Mouse (Mus musculus): ENCODE results near the gene Aff3. TPM values are rescaled to one million over a fixed set of nuclear protein-coding genes. Genes with fewer than 3 reads are reported as not detected.
A peak's percentile ranks its signal among the peaks of the same experiment; 100 is the strongest.
"Not testable (repeated sequence)": the region's sequence is repeated elsewhere in the genome, so short reads cannot be mapped to it uniquely, and the experiment has no call there.

Gene Aff3
- total RNA-seq, 2 experiments from 2014 or later, result 2.4 to 2.6 TPM

DNA sequence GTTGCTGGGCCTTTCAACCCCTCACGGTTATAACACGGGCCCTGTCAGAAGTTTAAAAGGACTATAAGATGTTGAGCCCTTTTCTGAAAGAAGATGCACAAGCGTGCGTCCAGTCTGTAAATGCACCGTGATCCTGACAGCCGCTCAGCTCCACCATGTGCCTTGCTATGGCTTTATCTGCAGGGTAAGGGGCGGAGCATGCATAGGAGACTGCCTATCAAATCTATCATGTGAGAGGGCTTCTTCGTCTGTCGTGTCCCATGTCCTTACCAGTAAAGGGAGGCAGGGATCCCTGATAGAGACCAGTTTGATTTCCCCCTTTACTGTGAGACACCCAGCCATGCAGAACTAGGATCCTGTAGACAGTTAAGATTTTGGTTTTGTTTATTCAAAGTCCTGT, 222.3 kb downstream of the Aff3 start:
- ATAC-seq (ENCODE audit: poor library complexity, severe bottlenecking), result no peak

GRCm38 (mm10) chr1:38441800-38442199, 223.0 kb downstream of the Aff3 start:
- ATAC-seq (ENCODE audit: poor library complexity, severe bottlenecking), result no peak

DNA sequence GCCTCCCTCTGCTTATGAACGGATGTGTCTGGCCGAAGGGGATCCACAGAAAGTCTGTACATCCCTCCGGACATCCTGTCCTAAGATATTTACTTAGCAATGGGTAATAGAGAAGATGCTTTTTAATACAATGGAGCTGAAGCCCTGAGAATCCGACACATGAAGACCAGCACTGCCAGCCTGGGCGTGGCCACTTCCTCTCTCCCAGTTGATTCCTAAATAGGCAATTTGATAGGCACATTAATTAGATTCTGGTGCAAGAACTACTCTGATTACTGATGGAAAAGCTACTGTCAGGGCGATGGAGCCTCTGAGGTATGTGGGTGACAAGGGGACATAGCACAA, 224.3 kb downstream of the Aff3 start:
- no peak for ATAC-seq (ENCODE audit: poor library complexity, severe bottlenecking)

- ATAC-seq (ENCODE audit: poor library complexity, severe bottlenecking), result no peak
These were observed 224.8 kb downstream of the Aff3 start for GRCm38 (mm10) chr1:38439751-38440470.

DNA sequence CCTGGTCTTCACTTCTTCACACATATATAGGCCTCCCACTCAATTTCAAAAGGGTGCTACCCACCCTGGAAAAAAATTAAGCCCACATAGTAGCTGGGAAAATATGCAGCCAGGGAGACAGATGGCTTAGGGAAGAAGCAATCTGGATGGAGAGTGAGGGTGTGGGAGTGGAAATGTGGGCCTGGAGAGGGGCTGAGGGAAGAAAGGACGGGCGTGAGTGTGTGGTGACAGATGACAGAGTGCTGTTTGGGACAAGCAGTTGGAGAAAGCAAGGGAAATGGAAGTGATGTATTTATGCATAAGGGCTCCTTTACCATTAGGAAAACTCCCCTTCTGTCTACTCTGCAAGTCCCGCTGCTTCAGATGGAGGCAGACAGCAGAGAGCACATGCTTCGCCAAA, 226.3 kb downstream of the Aff3 start:
- ATAC-seq (ENCODE audit: poor library complexity, severe bottlenecking), result no peak

DNA sequence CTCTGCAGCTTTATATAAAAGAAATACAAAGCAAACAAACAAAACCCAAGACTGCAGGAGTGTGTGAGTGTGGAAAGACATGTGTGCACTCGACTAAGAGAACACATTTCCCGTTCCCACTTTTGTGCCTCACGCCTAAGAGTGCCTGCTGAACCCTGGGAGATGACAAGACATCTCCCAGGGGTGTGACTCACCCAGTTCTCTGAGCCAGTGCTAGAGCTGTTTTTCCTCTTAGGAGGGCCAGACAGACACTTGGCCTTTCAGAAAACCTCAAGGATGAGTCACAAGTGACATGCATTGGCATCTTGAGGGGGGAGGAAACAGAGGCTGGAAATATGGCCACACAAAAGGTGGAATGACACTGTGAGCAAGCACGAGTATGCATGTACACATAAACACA, 227.1 kb downstream of the Aff3 start:
- ATAC-seq (ENCODE audit: poor library complexity, severe bottlenecking), result no peak

DNA sequence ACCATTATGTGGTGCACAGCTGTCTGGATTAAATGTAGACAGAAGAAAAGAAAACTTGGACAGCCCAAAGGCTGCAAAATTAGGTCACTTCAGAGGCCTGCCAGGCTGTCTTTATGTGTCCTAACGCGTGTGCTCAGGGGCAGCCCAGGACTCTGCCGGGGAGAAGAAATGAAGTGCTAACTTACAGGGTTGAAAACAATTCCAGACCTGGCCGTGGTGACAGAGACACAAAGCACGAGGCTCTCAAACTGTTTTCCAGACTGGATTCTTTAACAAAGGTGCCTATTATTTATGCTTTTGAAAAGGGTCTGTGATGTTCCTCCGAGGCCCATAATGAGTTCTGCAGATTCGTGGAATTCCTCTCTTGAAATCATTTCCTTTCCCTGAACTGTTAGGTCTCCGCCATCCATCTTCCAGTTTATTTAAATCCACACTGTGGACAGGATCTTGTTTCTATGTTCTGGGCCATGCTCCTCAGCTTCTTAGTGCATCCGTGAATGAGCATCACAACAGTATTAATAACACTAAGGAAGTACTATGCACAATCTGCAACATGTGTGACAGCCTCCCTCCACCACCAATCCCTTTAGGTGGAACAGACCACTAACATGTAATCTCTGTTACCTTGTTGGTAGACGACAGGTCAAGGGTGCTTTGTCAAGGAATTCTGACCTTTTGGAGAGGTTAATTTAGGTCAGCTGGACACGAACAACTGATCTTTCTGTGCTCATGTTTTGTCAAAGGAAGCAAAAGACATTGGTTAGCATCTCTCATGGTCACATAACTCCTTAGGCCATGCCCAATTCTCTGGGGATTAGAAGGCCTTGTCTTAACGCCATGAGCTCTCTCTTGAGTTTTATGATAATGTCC, 228.0 kb downstream of the Aff3 start:
- ATAC-seq (ENCODE audit: poor library complexity, severe bottlenecking), result no peak

GRCm38 (mm10) chr1:38430311-38430710, 234.4 kb downstream of the Aff3 start:
- ATAC-seq (ENCODE audit: poor library complexity, severe bottlenecking), result not testable (repeated sequence)

GRCm38 (mm10) chr1:38428708-38429683, 235.8 kb downstream of the Aff3 start:
- 0 out of 2 replicates have a peak, but pooled peaks have one; percentile 38 for ATAC-seq (ENCODE audit: poor library complexity, severe bottlenecking)

GRCm38 (mm10) chr1:38422921-38423320, 241.8 kb downstream of the Aff3 start:
- ATAC-seq (ENCODE audit: poor library complexity, severe bottlenecking), result no peak

DNA sequence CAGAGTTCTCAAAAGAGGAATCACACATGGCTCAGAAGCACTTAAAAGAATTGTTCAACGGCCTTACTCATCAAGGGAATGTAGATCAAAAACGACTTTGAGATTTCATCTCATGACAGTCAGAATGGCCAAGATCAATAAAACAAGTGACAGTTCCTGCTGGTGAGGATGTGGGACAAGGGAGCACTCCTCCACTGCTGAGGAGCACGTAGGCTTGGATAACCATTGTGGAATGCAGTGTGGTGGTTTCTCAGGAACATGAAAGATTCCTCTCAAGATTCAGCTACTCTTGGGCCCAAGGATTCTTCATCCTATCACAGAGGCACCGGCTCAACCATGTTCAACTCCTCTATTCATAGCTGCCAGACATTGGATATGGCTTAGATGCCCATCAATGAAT, 245.4 kb downstream of the Aff3 start:
- no peak for ATAC-seq (ENCODE audit: poor library complexity, severe bottlenecking)

DNA sequence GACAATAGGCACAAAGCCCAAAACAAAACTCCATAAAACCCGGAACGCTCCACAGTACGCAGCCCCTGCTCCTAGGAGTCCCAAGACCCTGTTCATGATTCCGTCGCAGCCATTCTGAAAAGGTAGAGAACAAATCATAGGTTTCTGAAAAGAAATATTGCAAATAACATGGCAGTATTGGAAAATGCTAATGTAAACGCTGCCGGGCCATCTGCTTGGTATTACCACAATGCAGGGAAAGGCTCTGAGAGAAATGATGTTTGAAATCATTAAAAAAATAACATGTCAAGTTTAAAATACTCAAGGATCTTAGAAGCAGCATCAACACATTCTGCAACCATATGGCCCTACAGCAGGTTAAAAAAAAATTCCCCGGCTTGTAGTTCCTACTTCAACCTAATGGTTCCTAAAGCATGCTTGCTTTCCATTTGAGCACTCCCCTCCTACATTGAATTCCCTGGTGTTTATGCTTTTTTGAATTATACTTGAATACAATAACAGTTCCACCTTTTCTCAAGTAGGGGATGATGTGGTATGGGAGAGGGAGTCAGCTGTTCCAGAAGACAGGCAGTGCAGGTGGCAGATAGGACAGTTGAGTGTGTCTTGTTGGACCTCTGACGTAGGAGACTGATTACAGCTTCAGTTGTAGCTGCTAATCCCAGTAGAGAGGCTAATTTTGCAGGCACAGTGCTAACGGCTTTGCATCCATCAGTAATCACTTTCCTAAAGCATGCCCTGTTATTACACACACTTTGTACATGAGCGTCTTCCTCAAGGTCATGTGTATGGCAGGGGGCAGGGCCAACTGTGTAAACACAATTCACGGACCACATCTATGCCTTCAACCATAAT, 246.3 kb downstream of the Aff3 start:
- no peak for ATAC-seq (ENCODE audit: poor library complexity, severe bottlenecking)

DNA sequence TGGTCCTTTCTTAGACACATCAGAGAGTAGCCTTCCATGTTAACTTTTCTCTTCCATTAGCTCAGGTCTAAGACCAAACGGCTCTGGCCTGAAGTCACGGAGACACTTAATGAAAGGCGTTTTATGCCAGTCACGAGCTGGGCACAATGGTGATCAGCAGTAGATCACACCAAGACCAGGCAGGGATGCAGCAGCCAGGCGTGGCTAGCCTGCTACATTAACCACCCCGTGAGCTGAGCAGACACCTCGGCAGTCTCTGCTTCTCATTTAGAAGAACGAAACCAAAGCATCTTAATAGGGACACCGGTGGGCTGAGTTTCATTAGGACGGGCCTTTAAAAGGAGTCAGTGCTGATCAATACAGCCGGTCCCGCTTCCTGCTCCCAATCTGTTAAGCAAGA, 247.6 kb downstream of the Aff3 start:
- no peak for ATAC-seq (ENCODE audit: poor library complexity, severe bottlenecking)

- no peak for ATAC-seq (ENCODE audit: poor library complexity, severe bottlenecking)
These were observed 249.2 kb downstream of the Aff3 start for GRCm38 (mm10) chr1:38415511-38415910.

DNA sequence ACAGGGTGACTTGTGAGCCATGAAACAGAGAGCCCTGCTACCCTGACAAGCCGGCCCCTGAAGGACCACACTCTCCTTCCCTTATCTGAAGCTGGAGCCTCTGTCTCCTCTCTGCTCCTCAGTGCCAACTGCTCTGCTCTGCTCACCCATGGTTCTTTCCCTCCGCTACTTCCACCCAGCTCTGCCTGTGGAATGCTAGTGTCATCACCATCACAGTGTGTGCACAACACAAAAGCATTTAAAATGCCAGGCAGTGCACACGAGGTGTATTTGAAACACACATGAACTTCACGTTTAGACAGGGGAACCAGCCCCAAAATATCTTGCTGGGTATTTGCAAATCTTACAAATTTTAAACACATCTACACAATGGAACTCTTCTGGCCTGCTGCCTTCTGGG, 253.6 kb downstream of the Aff3 start:
- no peak for ATAC-seq (ENCODE audit: poor library complexity, severe bottlenecking)

- no peak for ATAC-seq (ENCODE audit: poor library complexity, severe bottlenecking)
These were observed 254.3 kb downstream of the Aff3 start for GRCm38 (mm10) chr1:38410457-38410856.

- no peak for ATAC-seq (ENCODE audit: poor library complexity, severe bottlenecking)
These were observed 256.5 kb downstream of the Aff3 start for GRCm38 (mm10) chr1:38408241-38408640.

DNA sequence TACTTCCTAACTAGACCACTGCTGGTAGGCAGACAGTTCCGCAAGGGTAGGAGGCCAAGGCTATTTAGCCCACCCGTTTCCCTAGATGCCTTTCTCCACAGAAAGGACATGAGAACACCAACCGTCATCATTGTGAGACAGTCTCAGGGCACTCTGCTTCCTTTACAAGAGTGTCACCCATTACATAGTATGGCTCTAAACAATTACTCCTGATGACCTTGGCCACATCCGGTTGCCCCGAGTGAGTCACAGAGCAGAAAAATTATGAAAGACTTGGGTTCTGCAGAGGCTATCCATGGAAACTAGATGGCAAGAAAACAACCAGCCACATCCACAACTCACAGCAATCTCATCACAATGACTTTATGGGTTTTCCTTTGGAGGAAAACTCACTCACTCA, 261.0 kb downstream of the Aff3 start:
- ATAC-seq (ENCODE audit: poor library complexity, severe bottlenecking), result no peak

DNA sequence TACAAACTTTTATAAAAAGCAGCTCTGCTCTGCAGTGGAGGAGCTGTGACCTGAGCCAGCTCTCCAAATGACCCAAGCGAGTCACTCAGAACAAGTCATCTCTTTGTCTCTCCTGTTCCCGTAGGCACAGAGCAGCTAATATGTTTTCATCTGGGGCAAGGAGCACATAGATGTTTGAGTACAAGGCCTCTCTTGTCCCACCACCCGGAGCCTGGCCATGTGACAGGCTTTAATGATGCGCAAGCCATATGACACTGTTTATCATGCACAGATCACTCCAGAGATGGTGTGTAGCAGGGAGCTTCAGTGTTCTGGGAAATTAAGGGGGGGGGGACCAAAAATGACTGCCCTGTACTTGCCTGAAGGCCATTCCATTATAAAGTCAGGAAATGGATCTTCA, 262.9 kb downstream of the Aff3 start:
- no peak for ATAC-seq (ENCODE audit: poor library complexity, severe bottlenecking)

DNA sequence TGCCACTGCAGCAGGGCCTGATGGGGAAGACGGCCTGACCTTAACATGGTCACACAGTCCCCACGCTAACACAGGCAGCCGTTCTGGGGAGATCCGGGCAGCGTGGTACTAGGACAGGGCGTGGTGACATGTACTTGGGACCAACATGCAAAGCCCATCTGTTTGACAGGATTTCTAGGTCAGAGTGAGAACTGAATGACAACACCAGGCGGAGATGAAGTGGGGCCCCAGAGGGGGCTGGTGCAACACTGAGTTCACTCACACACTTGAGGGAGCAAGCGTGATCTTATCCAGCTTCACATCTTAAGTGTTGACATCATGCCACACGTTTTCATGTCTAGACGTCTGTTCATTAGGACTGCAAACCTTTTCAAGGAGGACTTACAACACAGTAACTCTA, 265.5 kb downstream of the Aff3 start:
- no peak for ATAC-seq (ENCODE audit: poor library complexity, severe bottlenecking)

Measured in megakaryocyte, adult 5-6 weeks (primary cell).